Mouse (Mus musculus) erythroblast, embryonic 14.5 days (primary cell): Measurements from ENCODE around the gene Ap5b1. TPM values are rescaled to one million over a fixed set of nuclear protein-coding genes. Genes with fewer than 3 reads are reported as not detected.
A peak's percentile ranks its signal among the peaks of the same experiment; 100 is the strongest.

Experiments
- H3K27me3 ChIP-seq: 2 replicates; pipeline ENCODE4 v1.6.1; 2012; ENCODE audit warnings: inconsistent platforms; ENCODE audit not compliant: control insufficient read depth
- H3K36me3 ChIP-seq: 2 replicates; pipeline ENCODE4 v1.6.1; 2012; ENCODE audit warnings: mild to moderate bottlenecking, inconsistent platforms; ENCODE audit not compliant: control insufficient read depth
- H3K4me1 ChIP-seq: 2 replicates; pipeline ENCODE4 v1.6.1; 2012; ENCODE audit warnings: inconsistent platforms; ENCODE audit not compliant: control insufficient read depth
- H3K4me3 ChIP-seq: replicated peaks from 2 replicates; pipeline ENCODE3; 2012; ENCODE audit warnings: moderate library complexity, mild to moderate bottlenecking, inconsistent platforms
- H3K9me3 ChIP-seq: 2 replicates; pipeline ENCODE4 v1.6.1; 2012; ENCODE audit warnings: low read length, inconsistent platforms, mixed read lengths; ENCODE audit not compliant: control insufficient read depth
- GATA1 ChIP-seq: IDR thresholded peaks from 2 replicates; pipeline ENCODE4 v1.6.1; 2012; ENCODE audit warnings: low read length, inconsistent platforms, mixed read lengths
- TAL1 ChIP-seq: IDR thresholded peaks from 3 replicates; pipeline ENCODE4 v1.6.1; 2012; ENCODE audit warnings: low read length, inconsistent platforms, mixed read lengths
- polyA plus RNA-seq: library from polyadenylated mRNA; stranded (reverse); fragments of >175 nt; gene quantifications from 2 replicates; pipeline ENCODE4 v1.2.3, GENCODE M21; 2012

The Ap5b1 gene
- polyA plus RNA-seq, 1 experiment = 0.20 TPM

DNA sequence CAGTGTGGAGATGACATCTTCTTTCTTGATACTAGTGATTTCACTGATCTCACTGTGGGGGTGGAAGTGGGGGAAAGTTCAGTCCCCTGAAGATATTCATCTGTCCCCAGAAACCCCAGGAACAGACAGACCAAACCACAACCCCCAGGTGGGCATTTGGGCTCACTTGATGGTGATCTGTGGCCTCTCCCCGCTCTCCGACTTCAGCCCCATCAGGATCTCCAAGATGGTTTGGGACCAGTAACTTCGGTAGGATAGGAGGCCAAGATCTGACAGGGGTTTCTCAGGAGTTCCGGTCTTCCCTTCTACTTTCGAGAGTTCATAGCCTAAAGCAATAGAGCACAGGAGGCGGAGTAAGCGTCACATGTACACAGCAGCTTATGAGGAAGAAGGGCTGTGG lies 35.8 kb downstream of the Ap5b1 start:
- Histone ChIP-seq H3K9me3 (no peaks in the 10 kb centered on the region), H3K27me3 (no peaks in the 10 kb centered on the region), H3K36me3 (peaks cover 67% of the 10 kb centered on the region), H3K4me3 (peak overlapping the region; percentile 100), H3K4me1 (peaks cover 53% of the 10 kb centered on the region)
- TF ChIP-seq GATA1 (no peak), TAL1 (no peak)

- peaks cover 67% of the 10 kb centered on the region for H3K4me1 ChIP-seq
- H3K9me3 ChIP-seq = no peaks in the 10 kb centered on the region
- H3K27me3 ChIP-seq = no peaks in the 10 kb centered on the region
- peaks cover 72% of the 10 kb centered on the region for H3K36me3 ChIP-seq
- TF ChIP-seq TAL1 (no peak), GATA1 (no peak)
- H3K4me3 ChIP-seq = no peak overlapping the region
Observed at GRCm38 (mm10) chr19:5605126-5605525, 37.3 kb downstream of the Ap5b1 start.

GRCm38 (mm10) chr19:5606196-5606595 lies 38.4 kb downstream of the Ap5b1 start:
- Histone ChIP-seq H3K27me3 (no peaks in the 10 kb centered on the region), H3K4me1 (peaks cover 76% of the 10 kb centered on the region), H3K36me3 (peaks cover 70% of the 10 kb centered on the region), H3K9me3 (no peaks in the 10 kb centered on the region), H3K4me3 (no peak overlapping the region)
- TF ChIP-seq GATA1 (no peak), TAL1 (no peak)

- no peaks in the 10 kb centered on the region for H3K9me3 ChIP-seq
- H3K4me3 ChIP-seq = no peak overlapping the region
- TF ChIP-seq TAL1 = no peak
- no peak for TF ChIP-seq GATA1
- H3K27me3 ChIP-seq = no peaks in the 10 kb centered on the region
- H3K36me3 ChIP-seq = peaks cover 64% of the 10 kb centered on the region
- peaks cover 70% of the 10 kb centered on the region for H3K4me1 ChIP-seq
Observed at GRCm38 (mm10) chr19:5607705-5608410, 40.0 kb downstream of the Ap5b1 start.

DNA sequence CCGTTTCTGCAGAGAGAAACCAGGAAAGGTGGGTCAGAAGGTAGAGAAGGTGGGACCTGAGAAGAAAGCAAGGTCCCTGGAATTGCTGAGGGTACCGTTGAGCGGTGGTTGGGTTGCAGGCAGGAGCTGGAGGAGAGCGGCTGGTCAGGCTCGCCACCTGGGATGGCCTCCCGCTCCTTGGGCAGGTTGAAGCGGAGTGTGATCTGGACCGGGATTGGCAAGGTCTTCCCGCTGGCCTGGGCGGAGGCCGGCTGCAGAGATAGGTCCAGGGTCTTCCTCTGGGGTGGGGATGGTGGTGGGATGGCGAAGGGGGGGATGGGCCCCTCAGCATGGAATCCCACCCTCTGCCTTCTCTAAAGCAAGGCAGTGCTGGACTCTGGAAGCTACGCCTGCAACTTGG lies 40.9 kb downstream of the Ap5b1 start:
- no peaks in the 10 kb centered on the region for H3K27me3 ChIP-seq
- peak overlapping the region; percentile 93 for H3K4me3 ChIP-seq
- H3K9me3 ChIP-seq = no peaks in the 10 kb centered on the region
- H3K36me3 ChIP-seq = peaks cover 55% of the 10 kb centered on the region
- TF ChIP-seq TAL1 (no peak), GATA1 (no peak)
- peaks cover 69% of the 10 kb centered on the region for H3K4me1 ChIP-seq

DNA sequence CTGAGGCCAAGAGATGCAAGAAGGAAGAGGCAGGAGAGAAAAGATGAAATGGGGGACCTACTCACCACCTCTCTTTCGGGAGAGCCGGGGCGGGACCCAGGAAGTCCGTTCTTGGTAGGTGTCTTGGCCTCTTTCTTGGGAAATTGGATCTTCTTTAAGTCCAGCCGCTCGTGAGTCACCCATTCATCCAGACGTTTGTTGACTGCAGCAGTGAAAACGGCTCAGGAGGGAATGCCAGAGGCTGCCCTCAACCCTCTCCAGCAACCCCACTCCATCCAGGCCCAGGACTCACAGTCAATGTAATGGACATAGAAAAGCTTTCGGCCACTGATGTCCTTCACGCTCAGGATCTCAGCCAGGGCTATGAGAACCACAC lies 41.3 kb downstream of the Ap5b1 start:
- peak overlapping the region; percentile 93 for H3K4me3 ChIP-seq
- no peaks in the 10 kb centered on the region for H3K27me3 ChIP-seq
- peaks cover 51% of the 10 kb centered on the region for H3K36me3 ChIP-seq
- TF ChIP-seq GATA1 = no peak
- TF ChIP-seq TAL1 = no peak
- H3K9me3 ChIP-seq = no peaks in the 10 kb centered on the region
- H3K4me1 ChIP-seq = peaks cover 69% of the 10 kb centered on the region

DNA sequence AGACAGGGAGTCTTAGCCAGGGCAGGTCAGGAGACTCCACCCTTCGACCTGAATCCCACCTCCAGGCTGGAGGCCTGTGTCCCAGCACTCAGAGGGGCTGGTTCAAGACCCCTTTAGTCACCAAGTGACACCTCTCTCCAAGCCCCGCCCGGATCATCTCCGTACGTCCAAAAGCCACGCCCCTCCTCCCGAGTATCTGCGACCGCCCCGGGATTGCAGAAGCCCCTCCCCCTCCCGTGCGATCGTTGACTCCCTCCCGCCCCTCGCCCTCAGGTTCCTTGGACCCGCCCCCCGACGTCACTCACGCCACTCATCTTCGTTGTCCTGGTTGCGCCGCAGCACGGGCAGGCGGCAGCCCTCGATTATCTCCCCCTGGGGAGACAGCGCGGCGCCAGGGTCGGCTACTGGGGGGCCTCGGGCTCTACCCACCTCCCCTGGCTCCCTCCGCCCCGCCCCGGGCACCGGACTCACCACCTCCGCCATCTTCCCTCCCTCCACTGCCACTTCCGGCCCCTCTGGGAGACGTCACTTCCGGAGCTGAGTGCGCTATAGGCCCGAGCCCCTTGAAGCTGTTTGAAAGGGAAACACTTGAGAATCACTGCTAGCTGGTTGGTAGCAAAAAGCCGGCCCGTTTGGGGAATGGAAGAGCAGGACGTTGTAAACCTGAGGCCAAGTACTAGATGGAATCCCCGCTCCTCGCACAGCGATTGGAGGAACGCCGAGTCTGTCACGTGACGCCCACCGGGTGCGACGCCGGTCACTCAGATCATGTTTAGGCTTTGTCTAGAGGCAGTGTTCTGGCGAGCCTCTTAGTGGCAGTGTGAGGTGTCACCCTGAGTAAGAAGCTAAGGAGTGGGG lies 42.0 kb downstream of the Ap5b1 start, which contains the start of gene Kat5:
Gene Kat5, minus strand, starts transcription at position 691 of the 858 bp plus-strand sequence.
- Histone ChIP-seq H3K9me3 (no peaks in the 10 kb centered on the region), H3K4me1 (peaks cover 64% of the 10 kb centered on the region), H3K4me3 (peak within 1 kb of the TSS; percentile 93), H3K36me3 (peaks cover 45% of the 10 kb centered on the region), H3K27me3 (no peaks in the 10 kb centered on the region)
- no peak for TF ChIP-seq TAL1
- TF ChIP-seq GATA1 = no peak

DNA sequence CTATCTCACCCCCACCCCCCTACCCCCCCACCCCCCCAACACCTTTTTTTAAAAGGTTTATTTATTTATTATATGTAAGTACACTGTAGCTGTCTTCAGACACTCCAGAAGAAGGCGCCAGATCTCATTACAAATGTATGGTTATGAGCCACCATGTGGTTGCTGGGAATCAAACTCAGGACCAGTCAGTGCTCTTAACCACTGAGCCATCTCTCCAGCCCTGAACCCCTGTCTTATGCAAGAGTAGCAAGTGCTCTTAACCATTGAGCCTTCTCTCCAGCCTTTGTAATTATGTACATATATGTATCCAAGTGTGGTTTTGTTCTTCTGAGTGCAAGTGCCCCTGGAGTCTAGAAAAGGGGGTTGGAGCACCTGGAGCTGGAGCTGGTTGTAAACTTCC lies 44.1 kb downstream of the Ap5b1 start:
- peaks cover 23% of the 10 kb centered on the region for H3K36me3 ChIP-seq
- H3K27me3 ChIP-seq = no peaks in the 10 kb centered on the region
- no peaks in the 10 kb centered on the region for H3K9me3 ChIP-seq
- H3K4me3 ChIP-seq = no peak overlapping the region
- TF ChIP-seq TAL1 = no peak
- no peak for TF ChIP-seq GATA1
- peaks cover 61% of the 10 kb centered on the region for H3K4me1 ChIP-seq

DNA sequence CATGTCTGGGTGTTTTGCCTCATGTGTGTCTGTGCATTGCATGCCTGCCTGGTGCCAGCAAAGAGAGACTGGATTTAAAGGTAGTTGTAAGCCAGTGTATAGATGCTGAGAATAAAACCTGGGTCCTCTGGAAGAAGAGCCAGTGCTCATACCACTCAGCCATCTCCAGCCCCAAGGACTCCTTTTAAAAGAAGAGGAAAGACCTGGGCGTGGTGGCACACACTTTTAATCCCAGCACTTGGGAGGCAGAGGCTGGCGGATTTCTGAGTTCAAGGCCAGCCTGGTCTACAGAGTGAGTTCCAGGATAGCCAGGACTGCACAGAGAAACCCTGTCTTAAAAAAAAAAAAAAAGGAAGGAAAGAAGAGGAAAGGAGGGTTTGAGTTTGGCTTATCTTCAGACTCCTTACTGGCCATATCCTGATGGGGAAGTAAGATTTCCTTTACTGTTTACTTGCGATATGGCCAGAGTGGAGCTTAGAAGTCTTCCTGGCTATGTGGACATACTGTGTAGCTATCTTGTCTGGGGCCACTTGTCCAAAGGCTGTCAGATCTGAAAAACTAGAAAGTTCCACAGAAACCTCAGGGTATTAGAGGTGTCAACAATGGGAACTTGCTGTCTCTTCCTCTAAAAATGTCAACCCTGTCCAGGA lies 45.1 kb downstream of the Ap5b1 start:
- peaks cover 13% of the 10 kb centered on the region for H3K36me3 ChIP-seq
- no peak for TF ChIP-seq TAL1
- no peak for TF ChIP-seq GATA1
- no peak overlapping the region for H3K4me3 ChIP-seq
- H3K9me3 ChIP-seq = no peaks in the 10 kb centered on the region
- peaks cover 57% of the 10 kb centered on the region for H3K4me1 ChIP-seq
- H3K27me3 ChIP-seq = no peaks in the 10 kb centered on the region
